Mouse (Mus musculus) induced T-regulatory cell, adult 2 months (primary cell): ENCODE measurements around the gene Mcm7.
"Not testable (repeated sequence)": the region's sequence is repeated elsewhere in the genome, so short reads cannot be mapped to it uniquely, and the experiment has no call there.

Source experiments
- DNase-seq: peaks from one replicate; pipeline ENCODE4 v3.0.0-alpha.2; 2012; ENCODE audit warnings: low read depth

Mcm7 gene

DNA sequence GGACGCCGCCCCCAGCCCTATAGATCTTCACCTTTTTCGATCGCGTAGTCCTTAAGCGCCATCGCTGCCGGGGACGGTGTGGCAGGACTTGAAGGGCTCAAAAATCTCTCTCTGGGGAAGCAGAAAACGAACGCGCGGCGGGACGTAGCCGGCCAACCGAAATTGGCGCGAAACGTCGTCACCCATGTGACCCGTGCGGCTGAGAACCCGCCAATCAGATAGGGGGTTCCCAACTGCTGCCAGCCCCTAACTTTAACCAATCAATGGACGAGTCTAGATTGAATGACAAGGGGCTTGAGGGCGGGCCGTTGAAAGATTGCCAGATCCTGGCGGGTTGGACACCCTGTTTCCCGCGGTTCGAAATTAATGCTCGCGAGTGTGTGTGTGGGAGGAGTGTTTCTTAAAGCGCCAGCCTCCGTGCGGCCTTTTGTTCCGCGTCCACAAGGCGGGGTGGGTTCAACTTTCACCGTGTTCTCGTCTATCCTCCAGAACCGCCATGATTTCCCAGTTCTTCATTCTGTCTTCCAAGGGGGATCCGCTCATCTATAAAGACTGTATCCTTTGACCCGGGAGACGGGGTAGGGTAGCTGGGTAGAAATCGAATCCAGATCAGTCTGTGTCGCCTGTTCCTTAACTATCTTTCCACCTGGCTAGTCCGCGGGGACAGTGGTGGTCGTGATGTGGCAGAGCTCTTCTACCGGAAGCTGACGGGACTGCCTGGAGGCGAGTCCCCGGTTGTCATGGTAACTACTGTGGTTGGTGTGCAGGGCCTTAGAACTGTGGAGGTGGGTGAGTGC is at the start of gene Mcm7, which contains the start of gene Ap4m1:
TSS of gene Mcm7 (minus strand) at position 728 of the 797 bp plus-strand sequence.
TSS of gene Ap4m1 (plus strand) at position 308 of the 797 bp plus-strand sequence.
- peak; percentile 98 for DNase-seq

DNA sequence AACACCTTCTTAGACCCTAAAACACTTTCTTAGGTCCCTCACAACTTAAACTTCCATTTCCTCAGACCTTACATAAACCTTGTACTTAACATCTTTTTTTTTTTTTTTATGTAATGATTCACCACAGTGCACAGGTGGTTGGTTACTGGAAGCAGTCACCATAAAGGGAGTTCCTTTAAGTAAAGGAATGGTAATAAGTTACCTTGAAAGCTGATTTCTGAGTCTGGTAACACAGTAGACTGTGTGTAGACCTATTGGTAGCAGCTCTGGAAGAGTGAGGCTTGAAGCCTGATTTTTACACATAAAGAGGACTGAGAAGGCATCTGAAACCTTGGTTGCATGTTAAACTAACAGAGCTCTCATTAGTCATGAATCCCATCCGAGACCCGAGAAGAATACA is 47.6 kb upstream of the Mcm7 start:
- DNase-seq, result no peak

DNA sequence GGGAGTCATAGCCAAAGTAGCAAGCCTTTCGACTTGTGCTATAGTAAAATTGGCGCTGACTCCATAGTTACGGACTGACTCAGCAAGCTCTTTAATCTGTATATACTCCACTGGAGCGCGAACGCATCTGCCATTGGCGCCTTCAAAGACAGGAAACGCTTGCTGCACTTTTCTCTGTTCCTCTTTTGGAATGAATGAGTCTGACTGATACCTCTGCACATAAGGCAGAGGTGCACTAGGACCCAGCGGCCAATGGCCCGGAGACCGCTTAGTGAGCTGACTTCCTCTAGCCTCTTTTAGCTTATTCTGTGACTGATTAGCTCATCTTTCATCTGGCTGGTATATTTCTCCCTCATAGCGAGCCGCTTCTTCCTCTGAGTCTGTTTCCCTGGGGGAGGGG is 44.4 kb upstream of the Mcm7 start:
- DNase-seq, result not testable (repeated sequence)

DNA sequence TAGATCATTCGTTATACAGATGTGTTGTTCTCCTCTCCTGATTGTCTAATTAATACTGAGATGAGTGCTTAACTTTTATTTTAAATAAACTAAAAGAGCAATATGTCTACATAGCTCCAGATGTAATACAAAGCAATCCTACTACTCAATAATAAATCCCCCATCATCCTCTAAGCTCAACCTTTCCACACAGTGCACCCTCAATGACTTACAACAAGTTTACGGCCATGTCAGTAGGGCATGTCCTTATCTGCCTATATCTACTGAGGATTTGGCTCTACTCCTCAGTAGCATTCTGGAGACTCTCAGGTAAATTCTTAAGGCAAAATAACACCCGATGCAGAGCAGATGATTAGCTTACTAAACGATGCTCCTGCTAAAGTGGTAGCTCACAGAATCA is 35.7 kb upstream of the Mcm7 start:
- no peak for DNase-seq

DNA sequence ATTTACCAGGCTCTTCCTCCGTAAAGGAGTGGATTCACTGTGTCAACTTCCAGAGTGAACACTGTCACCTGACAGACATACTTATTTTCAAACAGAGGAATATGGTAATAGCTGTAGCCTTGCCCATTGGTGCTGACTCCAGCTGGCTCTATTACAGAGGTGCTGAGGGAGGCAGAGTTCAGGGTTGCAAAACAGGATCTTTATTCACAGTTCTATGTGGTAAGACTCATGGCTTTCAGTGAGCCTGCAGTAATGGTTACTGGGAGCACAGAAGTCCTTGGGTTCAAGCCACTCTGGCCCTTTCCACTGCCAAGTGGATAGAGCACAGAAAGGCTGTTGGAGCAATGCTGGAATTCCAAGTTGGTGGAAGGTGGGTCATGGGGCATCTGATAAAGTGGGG is 35.0 kb upstream of the Mcm7 start:
- DNase-seq, result no peak

DNA sequence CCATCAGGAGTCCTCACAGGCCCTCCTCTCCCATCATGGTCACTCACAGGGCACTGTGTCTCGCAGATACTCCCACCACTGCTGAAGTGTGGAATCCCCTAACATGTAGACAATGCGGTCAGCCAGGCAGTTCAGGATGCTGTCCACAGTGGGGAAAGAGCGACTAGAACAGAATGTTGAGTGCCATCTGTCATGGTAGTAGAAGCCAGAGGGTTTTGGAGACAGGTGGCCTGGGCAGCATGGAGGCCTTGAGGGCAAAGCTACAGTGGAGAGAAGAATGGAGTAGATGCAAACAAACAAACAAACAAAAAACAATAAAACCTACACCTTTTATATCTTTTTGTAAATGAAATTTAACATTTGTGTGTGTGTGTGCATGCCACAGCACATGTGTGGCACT is 29.9 kb upstream of the Mcm7 start:
- DNase-seq, result no peak

DNA sequence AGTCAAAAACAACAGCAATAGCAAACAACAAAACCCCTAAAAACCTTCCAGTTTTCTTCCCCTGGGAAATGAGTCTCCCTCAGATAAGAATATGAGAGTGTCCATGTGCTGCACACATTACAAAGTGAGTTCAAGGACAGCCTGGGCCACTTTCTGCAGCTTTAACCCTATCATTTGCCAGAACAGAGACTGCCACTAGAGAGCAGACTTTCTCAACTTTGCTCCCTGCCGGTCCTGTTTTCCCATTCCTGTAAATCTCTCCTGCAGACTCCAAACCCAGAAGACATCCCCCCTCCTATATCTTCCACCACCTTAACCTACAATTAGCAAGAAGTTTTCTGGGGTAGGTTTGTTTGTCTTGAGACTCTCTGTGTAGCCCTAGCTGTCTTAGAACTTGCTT is 27.4 kb upstream of the Mcm7 start:
- peak; percentile 21 for DNase-seq

DNA sequence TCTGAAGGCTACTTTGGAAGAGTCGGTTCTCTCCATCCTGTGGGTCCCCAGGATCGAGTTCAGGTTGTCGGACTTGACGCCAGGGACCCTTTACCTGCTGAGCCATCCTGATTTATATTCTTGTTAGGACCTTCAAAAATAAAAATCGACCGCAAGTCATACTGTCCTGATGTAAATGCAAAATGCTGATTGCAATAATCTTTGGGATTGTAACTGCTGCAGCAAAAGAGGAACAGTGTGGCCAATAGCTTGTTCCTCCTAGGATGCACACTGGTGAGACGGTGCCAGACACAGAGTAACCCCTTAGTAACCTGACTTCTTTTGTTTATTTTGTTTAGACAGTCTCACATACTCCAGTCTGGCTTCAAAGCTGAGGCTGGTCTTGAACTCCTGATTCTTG is 23.2 kb upstream of the Mcm7 start:
- no peak for DNase-seq

DNA sequence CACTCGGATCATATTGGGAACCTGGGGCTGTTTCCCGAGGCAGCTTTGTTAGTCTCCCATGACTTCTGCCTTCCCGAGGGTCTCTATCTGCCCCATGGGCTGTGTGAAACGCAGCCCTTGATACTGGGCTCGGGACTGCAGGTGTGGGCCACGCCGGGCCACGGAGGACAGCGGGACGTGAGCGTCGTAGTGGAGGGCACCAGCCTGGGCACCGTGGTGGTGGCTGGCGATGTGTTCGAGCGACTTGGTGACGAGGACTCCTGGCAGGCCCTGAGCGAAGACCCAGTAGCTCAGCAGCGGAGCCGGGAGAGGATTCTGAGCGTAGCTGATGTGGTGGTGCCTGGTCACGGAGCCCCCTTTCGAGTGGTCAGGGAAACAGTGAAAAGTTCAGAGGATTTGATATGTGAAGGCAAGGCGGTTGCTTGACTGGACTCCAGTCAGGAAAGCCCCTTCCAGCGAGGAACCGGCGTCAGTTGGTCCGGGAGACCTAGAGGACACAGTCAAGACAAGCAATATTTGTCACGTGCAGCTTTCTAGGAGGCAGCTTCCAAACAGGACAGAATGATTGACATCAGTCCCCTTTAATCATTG is 22.6 kb upstream of the Mcm7 start:
- peak; percentile 26 for DNase-seq

DNA sequence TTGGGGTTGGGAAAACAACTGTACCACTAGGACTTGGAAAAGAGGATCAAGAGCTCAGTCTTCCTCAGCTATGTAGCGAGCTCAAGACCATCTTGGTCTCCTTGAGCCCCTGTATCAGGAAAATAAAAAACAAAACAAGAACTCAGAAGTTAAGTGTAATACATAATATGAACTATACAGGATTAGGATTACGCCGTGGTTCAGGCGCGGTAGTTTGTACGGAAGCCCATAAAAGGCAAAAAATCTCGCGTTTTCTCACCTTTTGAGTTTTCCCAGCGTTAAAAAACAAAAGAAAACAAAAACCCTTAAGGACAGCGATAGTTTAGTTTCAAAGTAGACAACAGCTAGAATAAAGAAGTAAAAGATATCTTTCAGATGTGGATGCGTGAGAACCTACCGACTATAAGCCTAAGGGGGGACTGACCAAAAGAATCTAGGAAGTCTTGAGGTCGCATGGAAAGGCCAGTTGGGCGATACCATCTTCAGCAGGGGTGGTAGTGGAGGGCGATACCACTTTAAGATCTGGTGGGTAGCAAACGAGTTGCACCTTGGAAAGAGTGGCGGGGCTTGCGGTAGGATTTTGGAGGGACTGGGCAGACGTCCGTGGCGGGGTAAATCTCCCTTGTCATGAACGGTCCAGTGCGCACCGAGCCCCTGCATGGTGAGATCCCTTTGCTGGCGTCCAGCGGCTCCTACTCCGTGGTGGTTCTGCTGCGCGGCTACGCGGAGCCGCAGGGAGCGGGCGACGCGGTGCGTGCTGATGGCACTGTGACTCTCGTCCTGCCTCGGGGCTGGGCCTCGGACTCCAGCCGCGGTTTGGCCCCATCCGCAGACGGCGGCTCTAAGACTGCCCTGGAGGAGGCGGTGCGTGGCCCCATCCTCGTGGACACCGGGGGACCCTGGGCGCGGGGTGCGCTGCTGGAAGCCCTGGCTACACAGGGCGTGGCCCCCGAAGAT is 21.8 kb upstream of the Mcm7 start, which contains the start of gene Mblac1:
TSS of gene Mblac1 (plus strand) at position 544 of the 957 bp plus-strand sequence.
- peak; percentile 88 for DNase-seq

DNA sequence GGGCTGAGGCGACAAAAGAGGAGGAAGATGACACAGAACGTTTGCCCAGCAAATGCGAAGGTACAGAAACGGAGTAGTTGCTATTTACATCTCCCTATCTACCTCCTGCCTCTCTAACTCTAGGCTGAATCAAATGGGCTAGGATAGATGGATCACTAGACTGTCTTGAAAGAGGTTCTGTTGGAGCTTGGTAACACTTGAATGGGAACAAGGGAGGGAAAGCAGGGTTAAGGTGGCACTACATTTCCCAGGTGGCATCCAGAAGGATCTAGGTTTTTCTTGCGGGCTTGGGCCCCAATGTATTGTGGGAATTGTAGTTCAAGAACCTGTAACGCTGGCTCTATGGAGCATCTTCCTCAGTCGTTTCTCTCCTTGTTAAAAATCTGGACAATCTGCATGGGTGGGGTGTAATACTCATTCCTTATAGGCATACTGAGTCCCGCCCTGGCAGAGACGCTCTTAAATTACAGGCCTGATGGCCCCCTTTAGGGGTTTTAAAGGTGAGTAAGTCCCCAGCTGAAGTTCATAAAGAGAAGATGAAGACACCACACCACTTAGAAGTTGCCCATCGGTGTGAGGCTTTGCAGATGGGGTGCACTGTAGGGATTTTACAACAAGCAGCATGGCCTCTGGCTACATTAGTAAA is 15.6 kb upstream of the Mcm7 start:
- DNase-seq, result peak; percentile 90

DNA sequence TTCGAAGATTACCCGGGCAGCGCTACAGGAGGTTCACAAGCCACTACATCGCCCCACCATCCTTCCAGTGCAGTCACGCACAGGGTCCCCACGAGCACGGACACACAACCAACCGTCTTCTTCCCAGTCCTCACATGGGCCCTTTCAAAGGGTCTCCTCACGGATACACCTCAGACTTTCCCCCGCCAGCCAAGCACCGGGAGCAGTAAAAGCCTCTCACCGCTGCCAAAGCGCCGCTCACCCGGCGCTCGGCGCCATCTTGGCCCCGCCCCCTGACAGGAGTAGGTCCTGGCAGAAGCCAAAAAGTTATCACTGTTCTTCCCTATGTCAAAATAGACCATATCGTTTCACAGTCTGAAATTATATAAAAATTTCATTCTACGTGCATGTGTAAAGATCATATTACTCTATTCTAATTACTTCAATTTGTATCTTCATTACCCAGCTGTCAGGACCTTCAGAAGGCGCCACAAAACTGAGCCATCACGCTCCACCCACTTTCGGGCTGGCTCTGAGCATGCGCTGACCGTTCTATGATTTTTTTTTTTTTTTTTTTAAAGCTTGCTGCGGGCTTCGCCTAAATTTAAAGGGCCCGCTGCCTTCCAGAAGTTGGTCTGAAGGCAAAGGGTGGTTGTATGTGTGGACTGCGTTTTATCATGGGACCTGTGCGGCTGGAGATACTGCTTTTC is 14.9 kb upstream of the Mcm7 start, which contains the start of the genes Taf6 and Cnpy4:
TSS of gene Taf6 (minus strand) at position 502 of the 689 bp plus-strand sequence.
TSS of gene Cnpy4 (plus strand) at position 536 of the 689 bp plus-strand sequence.
- peak; percentile 97 for DNase-seq

DNA sequence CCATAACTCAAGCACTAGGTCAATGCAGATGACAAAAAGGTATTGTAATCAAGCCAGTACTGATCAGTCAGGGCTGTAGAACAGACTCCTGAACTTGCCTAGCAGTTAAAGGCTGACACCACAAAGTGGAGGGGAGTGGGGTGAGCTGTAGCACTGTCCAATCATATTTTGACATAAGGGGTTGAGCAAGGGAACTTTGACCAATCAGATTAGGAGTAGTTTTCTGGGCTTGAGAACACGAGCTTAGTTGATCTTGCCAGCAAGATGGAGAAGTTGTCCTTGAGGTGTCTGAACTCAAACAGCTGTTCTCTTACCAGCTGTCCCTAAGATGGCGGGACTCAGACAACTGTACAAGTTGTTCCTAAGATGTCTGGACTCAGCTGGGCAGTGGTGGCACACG is 995 bp upstream of the Mcm7 start:
- DNase-seq, result no peak

DNA sequence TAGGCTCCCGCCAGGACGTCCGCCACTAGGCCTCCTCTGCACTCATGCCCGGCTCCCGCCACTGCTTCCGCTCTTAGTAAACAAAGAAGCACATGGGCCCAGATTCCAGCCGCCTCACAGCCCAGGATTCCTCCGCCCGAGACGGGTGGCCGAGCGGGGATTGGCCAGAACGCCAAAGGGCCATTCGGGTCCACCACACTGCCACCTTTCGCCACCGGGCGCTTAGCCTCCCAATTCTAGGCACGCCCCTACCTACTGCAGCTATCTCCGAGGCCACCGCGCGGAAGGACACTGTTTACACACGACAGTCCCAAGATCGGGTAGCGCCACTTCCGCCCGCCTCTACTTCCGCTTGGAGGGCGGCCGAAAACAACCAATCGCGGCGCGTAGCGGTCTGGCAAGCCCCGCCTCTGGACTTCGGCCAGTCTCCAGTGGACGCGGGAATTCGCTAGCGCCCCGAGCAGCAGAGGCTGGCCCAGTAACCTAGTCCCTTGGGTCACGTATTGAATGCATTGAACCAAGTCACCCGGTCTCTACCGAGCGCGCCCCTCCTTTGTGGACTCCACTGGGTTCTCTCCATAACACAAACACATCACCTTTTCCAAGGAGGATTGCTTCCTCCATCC is 1.2 kb downstream of the Mcm7 start:
- DNase-seq, result peak; percentile 95

DNA sequence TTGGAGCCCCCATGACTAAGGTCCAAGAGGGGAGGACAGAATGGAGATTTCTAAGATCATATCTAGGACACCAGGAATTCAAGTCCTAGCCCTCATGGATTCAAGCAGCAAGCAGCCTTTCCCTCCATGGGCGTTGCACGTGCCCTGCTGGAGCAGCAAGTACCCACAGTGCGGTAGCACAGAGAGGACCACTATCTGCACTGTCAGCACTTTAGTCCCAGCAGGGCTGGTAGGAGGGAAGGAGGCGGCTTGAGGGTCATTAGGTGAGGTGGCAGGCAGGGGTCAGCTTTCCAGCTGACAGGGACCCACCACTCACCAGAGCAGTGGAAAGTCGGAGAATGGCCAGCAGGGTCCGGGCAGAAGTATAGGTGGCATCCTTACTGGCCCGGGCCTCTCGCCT is 6.6 kb downstream of the Mcm7 start:
- no peak for DNase-seq

DNA sequence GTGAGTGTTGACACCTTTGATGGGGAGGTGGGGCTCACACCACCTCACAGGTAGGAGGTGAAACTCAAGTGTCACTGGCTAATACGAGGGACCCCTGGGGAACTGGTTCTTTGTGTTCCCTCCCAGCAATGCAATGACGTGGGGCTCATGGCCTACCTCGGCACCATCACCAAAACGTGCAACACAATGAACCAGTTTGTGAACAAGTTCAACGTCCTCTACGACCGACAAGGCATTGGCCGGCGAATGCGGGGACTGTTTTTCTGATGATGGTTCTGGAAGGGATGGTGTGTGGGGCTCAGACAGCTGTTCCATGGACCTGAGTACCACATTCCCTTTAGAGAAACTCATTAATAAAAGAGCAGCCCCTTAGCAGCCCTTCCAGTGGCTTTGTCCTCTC is 8.6 kb downstream of the Mcm7 start:
- DNase-seq, result no peak

DNA sequence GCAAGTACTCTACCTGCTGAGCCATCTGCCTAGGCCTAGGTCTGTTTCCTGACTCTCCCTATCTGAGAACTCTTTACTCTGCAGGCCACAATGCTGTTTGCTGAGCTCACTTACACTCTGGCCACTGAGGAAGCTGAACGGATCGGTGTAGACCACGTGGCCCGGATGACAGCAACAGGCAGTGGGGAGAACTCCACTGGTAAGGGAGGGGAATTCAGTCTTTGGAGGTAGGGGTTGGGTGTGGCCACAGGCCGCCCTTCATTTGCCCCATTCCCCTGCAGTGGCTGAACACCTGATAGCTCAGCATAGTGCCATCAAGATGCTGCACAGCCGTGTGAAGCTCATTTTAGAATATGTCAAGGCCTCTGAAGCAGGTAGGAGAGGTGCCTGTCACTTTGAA is 9.2 kb downstream of the Mcm7 start:
- no peak for DNase-seq

DNA sequence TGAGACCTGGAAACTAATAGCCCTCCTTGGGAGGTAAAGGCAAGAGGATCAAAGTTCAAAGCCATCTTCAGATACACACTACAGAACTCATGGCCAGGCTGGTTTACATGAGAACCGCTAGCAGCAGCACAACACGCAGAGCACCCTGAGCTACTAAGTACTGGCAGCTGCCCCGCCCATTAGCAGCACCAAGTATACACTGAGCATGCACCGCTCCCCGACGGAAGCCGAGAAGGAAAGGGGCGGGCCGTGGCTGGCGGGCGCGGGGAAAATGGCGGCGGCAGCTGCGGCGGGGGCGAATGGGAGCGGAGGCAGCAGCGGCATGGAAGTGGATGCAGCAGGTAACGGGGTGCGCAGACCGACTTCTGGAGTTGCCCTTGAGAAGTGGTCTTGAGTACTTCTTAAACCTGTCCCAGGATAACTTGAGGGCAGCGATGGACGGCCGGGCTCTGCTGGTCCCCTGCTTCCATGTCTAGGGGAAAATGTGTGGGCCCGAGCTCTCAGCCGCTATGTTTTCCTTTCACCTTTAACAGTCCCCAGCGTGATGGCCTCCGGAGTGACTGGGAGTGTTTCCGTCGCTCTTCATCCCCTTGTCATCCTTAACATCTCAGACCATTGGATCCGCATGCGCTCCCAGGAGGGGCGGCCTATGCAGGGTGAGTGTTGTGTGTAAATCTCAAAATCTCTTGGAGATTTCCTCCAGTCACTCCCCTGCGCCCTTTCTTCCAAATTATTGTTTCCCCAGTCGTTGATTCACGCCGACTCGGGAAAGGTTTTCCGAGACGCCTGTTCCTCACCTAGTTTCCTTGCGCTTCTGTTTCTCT is 11.2 kb downstream of the Mcm7 start, which contains the start of gene Cops6:
TSS of gene Cops6 (plus strand) at position 230 of the 824 bp plus-strand sequence.
- DNase-seq, result peak; percentile 95

DNA sequence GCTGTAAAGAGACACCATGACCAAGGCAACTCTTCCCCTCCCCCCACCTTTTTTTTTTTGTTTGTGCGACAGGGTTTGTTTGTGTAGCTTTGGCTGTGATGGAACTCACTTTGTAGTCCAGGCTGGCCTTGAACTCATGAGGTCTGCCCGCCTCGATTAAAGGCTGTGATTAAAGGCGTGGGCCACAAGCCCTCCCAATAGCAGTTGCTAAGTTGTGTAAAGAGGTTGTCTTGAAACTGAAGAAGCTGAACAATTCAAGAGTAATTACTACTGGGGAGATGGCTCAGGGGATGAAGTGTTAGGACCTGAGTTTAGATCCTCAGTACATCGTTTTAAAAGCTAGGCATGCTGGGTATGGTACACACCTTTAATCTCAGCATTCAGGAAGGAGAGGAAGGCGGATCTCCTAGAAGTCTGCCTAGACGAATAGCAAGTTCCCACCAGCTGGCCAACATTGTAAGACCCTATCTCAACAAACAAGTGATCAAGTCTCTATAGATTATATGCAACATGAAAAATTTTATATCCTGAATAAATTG is 11.9 kb downstream of the Mcm7 start:
- DNase-seq, result no peak
